9 mouse cellular contexts compared by ENCODE assay signal in the genomic region with DNA sequence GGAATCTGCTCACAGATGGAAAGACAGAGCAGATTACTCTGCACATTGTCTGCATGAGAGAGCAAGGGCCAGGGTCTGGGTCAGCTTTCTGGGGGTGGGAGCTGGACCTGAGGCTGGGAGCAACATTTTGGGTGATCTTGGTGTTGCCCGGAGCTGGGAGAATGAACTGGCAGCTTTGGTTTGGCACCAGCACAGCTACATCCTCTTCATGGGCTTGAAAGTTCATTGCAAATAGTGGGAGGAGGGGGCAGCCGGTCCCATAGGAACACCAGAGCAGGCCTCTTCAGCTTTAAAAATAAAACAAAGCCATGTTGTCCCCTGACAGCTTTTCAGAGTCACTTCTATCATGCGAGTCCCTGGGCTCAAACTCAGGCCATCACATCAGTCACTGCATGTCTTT. TPM values are rescaled to one million over a fixed set of nuclear protein-coding genes. Genes with fewer than 3 reads are reported as not detected.
DNase-seq lines count a peak whose midpoint lies in the region; ATAC-seq and TF ChIP-seq lines count a peak whose summit lies in the region.
"Had no signal": no experiment of that assay in that cellular context is flagged by ENCODE, and none has a peak within 500 bp of the region (broad histone marks: within the 10 kb centered on the region; RNA-seq: fewer than 3 reads in every experiment).

No protein-coding gene starts in this region.

- peaks cover 7% of the 10 kb centered on the region; the same call in 1 of the 2 replicates for H3K36me3 ChIP-seq in kidney, embryonic 14.5 days (ENCODE audit: control insufficient read depth, insufficient read depth, low read length)
- H3K36me3 ChIP-seq in kidney, adult 2 months (ENCODE audit: control insufficient read depth, insufficient read depth, low read length), result no peaks in the 10 kb centered on the region
- H3K36me3 ChIP-seq in embryonic facial prominence, embryonic 14.5 days (ENCODE audit: control insufficient read depth, insufficient read depth, low read length), result peaks cover 4% of the 10 kb centered on the region
- H3K36me3 ChIP-seq in intestine, embryonic 14.5 days (ENCODE audit: control insufficient read depth, insufficient read depth, low read length), result peaks cover 7% of the 10 kb centered on the region; the same call in 1 of the 2 replicates
- H3K36me3 ChIP-seq in midbrain, embryonic 15.5 days (replicated peaks), result no peaks in the 10 kb centered on the region; the same call in 1 of the 2 replicates

- H3K9me3 ChIP-seq in kidney, embryonic 14.5 days (ENCODE audit: control insufficient read depth, low read length), result no peaks in the 10 kb centered on the region
- H3K9me3 ChIP-seq in embryonic facial prominence, embryonic 14.5 days (ENCODE audit: control insufficient read depth, low read length), result no peaks in the 10 kb centered on the region
- H3K9me3 ChIP-seq in intestine, embryonic 14.5 days (ENCODE audit: control insufficient read depth, low read length), result no peaks in the 10 kb centered on the region
- no peaks in the 10 kb centered on the region for H3K9me3 ChIP-seq in midbrain, embryonic 15.5 days

- TF ChIP-seq CTCF in kidney, adult 2 months (conservative IDR thresholded peaks at IDR 0.05; ENCODE audit: insufficient read depth, insufficient read length, low read depth, low read length), result no peak

- no peak overlapping the region for H3K4me3 ChIP-seq in kidney, embryonic 14.5 days (ENCODE audit: low read length)
- no peak overlapping the region for H3K4me3 ChIP-seq in kidney, adult 2 months (ENCODE audit: insufficient read depth, low read depth, low read length)
- peak overlapping the region; percentile 41 for H3K4me3 ChIP-seq in embryonic facial prominence, embryonic 14.5 days (ENCODE audit: low read depth, low read length)
- no peak overlapping the region for H3K4me3 ChIP-seq in intestine, embryonic 14.5 days (ENCODE audit: low read depth, low read length)
- H3K4me3 ChIP-seq in midbrain, embryonic 15.5 days, result peak overlapping the region; percentile 44

- no peak for DNase-seq in kidney, adult 2 months
- no peak for DNase-seq in embryonic facial prominence, embryonic 14.5 days (ENCODE audit: low spot score)
- no peak for DNase-seq in intestine, embryonic 14.5 days (ENCODE audit: low spot score)
- DNase-seq in embryo, embryonic 11 days, result no peak
- no peak for DNase-seq in kidney, adult 9 months

- peaks cover 12% of the 10 kb centered on the region for H3K4me1 ChIP-seq in kidney, embryonic 14.5 days (ENCODE audit: control insufficient read depth, insufficient read depth, low read length)
- H3K4me1 ChIP-seq in kidney, adult 2 months (ENCODE audit: control insufficient read depth, insufficient read depth, low read length), result peaks cover 10% of the 10 kb centered on the region; the same call in 1 of the 2 replicates
- H3K4me1 ChIP-seq in embryonic facial prominence, embryonic 14.5 days (ENCODE audit: control insufficient read depth, insufficient read depth, low read length), result peaks cover 13% of the 10 kb centered on the region
- H3K4me1 ChIP-seq in intestine, embryonic 14.5 days (replicated peaks; ENCODE audit: control insufficient read depth, insufficient read depth, low read length), result peaks cover 8% of the 10 kb centered on the region; the same call in 1 of the 2 replicates
- H3K4me1 ChIP-seq in midbrain, embryonic 15.5 days, result peaks cover 21% of the 10 kb centered on the region

- TF ChIP-seq POLR2A in kidney, adult 2 months (IDR thresholded peaks at IDR 0.05; ENCODE audit: low read depth, low read length), result no peak

- H3K9ac ChIP-seq in kidney, embryonic 14.5 days (ENCODE audit: low read depth, low read length), result peak overlapping the region; percentile 63; the same call in 1 of the 2 replicates
- peak overlapping the region; percentile 56 for H3K9ac ChIP-seq in embryonic facial prominence, embryonic 14.5 days (ENCODE audit: low read depth, low read length)
- peak overlapping the region; percentile 67; the same call in 1 of the 2 replicates for H3K9ac ChIP-seq in intestine, embryonic 14.5 days (ENCODE audit: low read length)
- H3K9ac ChIP-seq in midbrain, embryonic 15.5 days, result peak overlapping the region; percentile 52; the same call in 1 of the 2 replicates

- 74% methylated on average over 3 of the region's 3 CpGs for WGBS in kidney, embryonic 14.5 days
- 82% methylated on average over 3 of the region's 3 CpGs for WGBS in kidney, adult 2 months
- 93% methylated on average over 3 of the region's 3 CpGs for WGBS in embryonic facial prominence, embryonic 14.5 days
- WGBS in intestine, embryonic 14.5 days, result 91% methylated on average over 3 of the region's 3 CpGs
- WGBS in midbrain, embryonic 15.5 days, result 90% methylated on average over 3 of the region's 3 CpGs

- no peak overlapping the region; the same call in 1 of the 2 replicates for H3K4me2 ChIP-seq in kidney, embryonic 14.5 days (replicated peaks; ENCODE audit: low read depth, low read length)
- H3K4me2 ChIP-seq in embryonic facial prominence, embryonic 14.5 days (ENCODE audit: low read depth, low read length), result peak overlapping the region; percentile 63
- peak overlapping the region; percentile 86 for H3K4me2 ChIP-seq in intestine, embryonic 14.5 days (ENCODE audit: low read length)
- H3K4me2 ChIP-seq in midbrain, embryonic 15.5 days, result peak overlapping the region; percentile 61

- no peaks in the 10 kb centered on the region for H3K27me3 ChIP-seq in kidney, embryonic 14.5 days (ENCODE audit: control insufficient read depth, insufficient read depth, low read length)
- H3K27me3 ChIP-seq in kidney, adult 2 months (replicated peaks; ENCODE audit: control insufficient read depth, insufficient read depth, low read length), result no peaks in the 10 kb centered on the region
- H3K27me3 ChIP-seq in embryonic facial prominence, embryonic 14.5 days (replicated peaks; ENCODE audit: control insufficient read depth, insufficient read depth, low read length), result no peaks in the 10 kb centered on the region
- H3K27me3 ChIP-seq in intestine, embryonic 14.5 days (replicated peaks; ENCODE audit: control insufficient read depth, insufficient read depth, low read length), result no peaks in the 10 kb centered on the region
- H3K27me3 ChIP-seq in midbrain, embryonic 15.5 days (replicated peaks), result no peaks in the 10 kb centered on the region
- H3K27me3 ChIP-seq: Patski had no signal

- ATAC-seq in kidney, embryonic 14.5 days (ENCODE audit: low FRiP score, low TSS enrichment), result no peak
- no peak for ATAC-seq in embryonic facial prominence, embryonic 14.5 days (ENCODE audit: low read depth)
- no peak for ATAC-seq in intestine, embryonic 14.5 days (replicated peaks; ENCODE audit: low FRiP score, low TSS enrichment, low read depth)
- no peak for ATAC-seq in midbrain, embryonic 15.5 days (replicated peaks)
- no peak for ATAC-seq in megakaryocyte-erythroid progenitor cell, adult 5-6 weeks (replicated peaks; ENCODE audit: low FRiP score, low TSS enrichment, poor library complexity, severe bottlenecking)
- ATAC-seq: Patski had no signal

- no peak overlapping the region for H3K27ac ChIP-seq in kidney, embryonic 14.5 days (ENCODE audit: low read depth, low read length)
- no peak overlapping the region for H3K27ac ChIP-seq in kidney, adult 2 months (ENCODE audit: insufficient read depth, low read depth, low read length)
- H3K27ac ChIP-seq in embryonic facial prominence, embryonic 14.5 days (replicated peaks; ENCODE audit: low read depth, low read length), result peak overlapping the region; percentile 88
- H3K27ac ChIP-seq in intestine, embryonic 14.5 days (ENCODE audit: low read depth), result no peak overlapping the region
- H3K27ac ChIP-seq in midbrain, embryonic 15.5 days, result peak overlapping the region; percentile 86; the same call in 1 of the 2 replicates

RNA-seq across cellular contexts. Expression of a gene that starts 26.3 kb away (rescaled TPM):
- polyA plus RNA-seq in kidney, embryonic 14.5 days (2014; fragmentation: Nextera tagmentation; extraction: Ambion mirVana), result 37.1 and 73.5 TPM in 2 replicates
- 28.7 and 29.7 TPM in 2 replicates for polyA plus RNA-seq in kidney, adult 2 months (2012; rRNA removed)
- polyA plus RNA-seq in embryonic facial prominence, embryonic 14.5 days (2014; fragmentation: Nextera tagmentation; extraction: Ambion mirVana), result 50.1 and 54.1 TPM in 2 replicates
- polyA plus RNA-seq in intestine, embryonic 14.5 days (2014; fragmentation: Nextera tagmentation; extraction: Ambion mirVana), result 58.3 and 61.7 TPM in 2 replicates
- 48.2 and 51.3 TPM in 2 replicates for polyA plus RNA-seq in midbrain, embryonic 15.5 days (2015; fragmentation: Nextera tagmentation; extraction: Ambion mirVana)
- 70.9 and 89.0 TPM in 2 replicates for total RNA-seq in megakaryocyte-erythroid progenitor cell, adult 5-6 weeks (2014; fragmentation: Nextera tagmentation)
- total RNA-seq in megakaryocyte-erythroid progenitor cell, adult 5-6 weeks (2017), result 87.0 and 91.8 TPM in 2 replicates

RNA-seq across cellular contexts. Expression of a gene that starts 33.8 kb away (rescaled TPM):
- 134 and 147 TPM in 2 replicates for polyA plus RNA-seq in kidney, embryonic 14.5 days (2014; fragmentation: Nextera tagmentation; extraction: Ambion mirVana)
- 16.4 and 16.7 TPM in 2 replicates for polyA plus RNA-seq in kidney, adult 2 months (2012; rRNA removed)
- 131 and 137 TPM in 2 replicates for polyA plus RNA-seq in embryonic facial prominence, embryonic 14.5 days (2014; fragmentation: Nextera tagmentation; extraction: Ambion mirVana)
- polyA plus RNA-seq in intestine, embryonic 14.5 days (2014; fragmentation: Nextera tagmentation; extraction: Ambion mirVana), result 122 and 138 TPM in 2 replicates
- 137 and 152 TPM in 2 replicates for polyA plus RNA-seq in midbrain, embryonic 15.5 days (2015; fragmentation: Nextera tagmentation; extraction: Ambion mirVana)
- total RNA-seq in megakaryocyte-erythroid progenitor cell, adult 5-6 weeks (2014; fragmentation: Nextera tagmentation), result 57.9 and 68.7 TPM in 2 replicates
- total RNA-seq in megakaryocyte-erythroid progenitor cell, adult 5-6 weeks (2017), result 23.5 and 40.9 TPM in 2 replicates

Comparison
In these comparisons a context has a peak if more than half of its experiments do, and no peak if none do; other contexts are left out.
1. H3K27ac ChIP-seq: peak in embryonic facial prominence, embryonic 14.5 days (single experiment) and midbrain, embryonic 15.5 days (single experiment); none in kidney, embryonic 14.5 days (single experiment), kidney, adult 2 months (single experiment) and intestine, embryonic 14.5 days (single experiment).
2. H3K4me3 ChIP-seq: peak in embryonic facial prominence, embryonic 14.5 days (single experiment) and midbrain, embryonic 15.5 days (single experiment); none in kidney, embryonic 14.5 days (single experiment), kidney, adult 2 months (single experiment) and intestine, embryonic 14.5 days (single experiment).
3. Peak in every context shown above with its lines, with median percentiles within 50 percentile points of each other: H3K9ac ChIP-seq.